20 mouse cellular contexts compared by ENCODE assay signal in the genomic region with DNA sequence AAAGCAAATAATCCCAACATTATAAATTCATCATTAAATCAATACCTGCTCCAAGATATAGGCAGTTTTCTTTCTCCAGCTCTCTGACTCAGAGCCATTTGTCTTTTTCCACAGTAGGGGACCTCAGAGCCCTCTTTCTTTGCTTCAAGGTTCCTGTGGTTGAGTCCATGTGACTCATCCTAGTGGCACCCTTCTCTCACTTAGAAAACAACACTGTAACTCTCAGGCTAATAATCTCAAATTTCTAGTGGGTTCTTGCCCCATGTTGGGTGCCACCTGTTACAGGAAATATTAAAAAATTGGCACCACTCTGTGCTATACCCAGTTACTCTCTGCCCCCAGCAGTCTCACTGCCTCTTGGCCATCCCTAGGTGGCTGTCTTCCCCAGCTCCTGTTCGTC.
A peak's percentile ranks its signal among the peaks of the same experiment; 100 is the strongest.
DNase-seq lines count a peak whose midpoint lies in the region; TF ChIP-seq lines count a peak whose summit lies in the region.
"Had no signal": no experiment of that assay in that cellular context is flagged by ENCODE, and none has a peak within 500 bp of the region (broad histone marks: within the 10 kb centered on the region; RNA-seq: fewer than 3 reads in every experiment).

No protein-coding gene starts in this region.

- TF ChIP-seq CTCF in C2C12 (IDR thresholded peaks at IDR 0.05; ENCODE audit: control insufficient read depth, insufficient read depth, insufficient read length), result no peak

- no peaks in the 10 kb centered on the region for H3K79me3 ChIP-seq in C2C12 (ENCODE audit: low read depth)

- no peaks in the 10 kb centered on the region for H3K36me3 ChIP-seq in C2C12 (ENCODE audit: control insufficient read depth, insufficient read depth)
- H3K36me3 ChIP-seq: embryonic facial prominence, embryonic 13.5 days; embryonic facial prominence, embryonic 15.5 days; forebrain, embryonic 10.5 days; forebrain, embryonic 12.5 days had no signal

- no peaks in the 10 kb centered on the region for H3K79me2 ChIP-seq in C2C12 (ENCODE audit: control insufficient read depth, insufficient read depth)

- no peaks in the 10 kb centered on the region for H3K27me3 ChIP-seq in C2C12 (ENCODE audit: control insufficient read depth, insufficient read depth, insufficient read length)
- H3K27me3 ChIP-seq: embryonic facial prominence, embryonic 13.5 days; embryonic facial prominence, embryonic 15.5 days; forebrain, embryonic 12.5 days had no signal

- DNase-seq in adrenal gland, adult 2 months, result peak; percentile 24
- DNase-seq in adrenal gland, postnatal 14 days, result no peak
- DNase-seq in 3T3-L1 (ENCODE audit: low read depth, low spot score), result peak; percentile 11
- no peak for DNase-seq in thymus, postnatal 25 days
- DNase-seq: adrenal gland, adult 8-10 months; adrenal gland, postnatal 25 days; B cell, adult 2 months; cerebellum, adult 11 months; cerebellum, adult 18-20 months; cerebellum, adult 8-10 months; cerebellum, adult 9-11 months; cerebellum, postnatal 14 days; cerebellum, postnatal 36 days; embryo, embryonic 11 days had no signal

- H3K4me3 ChIP-seq in C2C12 (ENCODE audit: insufficient read depth, poor library complexity, severe bottlenecking), result no peak overlapping the region
- H3K4me3 ChIP-seq: embryonic facial prominence, embryonic 13.5 days; embryonic facial prominence, embryonic 15.5 days; erythroblast, embryonic 14.5 days; forebrain, embryonic 10.5 days; forebrain, embryonic 12.5 days had no signal

- H3ac ChIP-seq in C2C12 (ENCODE audit: control insufficient read depth, insufficient read length, low read depth), result no peak overlapping the region

TF ChIP-seq in C2C12, 6 proteins besides CTCF, POLR2A, EP300 and RAD21:
- peak; percentile 4 for TF ChIP-seq MYOD1 (IDR thresholded peaks at IDR 0.05; ENCODE audit: control insufficient read depth, insufficient read length, low read depth)
- no peak for TF ChIP-seq FOSL1 (IDR thresholded peaks at IDR 0.05; ENCODE audit: insufficient read depth, low read length, poor library complexity, severe bottlenecking)

Comparison
In these comparisons a context has a peak if more than half of its experiments do, and no peak if none do; other contexts are left out.
1. DNase-seq: peak in adrenal gland, adult 2 months (single experiment) and 3T3-L1 (single experiment); none in adrenal gland, postnatal 14 days (single experiment) and thymus, postnatal 25 days (single experiment).